Mouse (Mus musculus): ENCODE results near the gene Myadm.

DNA sequence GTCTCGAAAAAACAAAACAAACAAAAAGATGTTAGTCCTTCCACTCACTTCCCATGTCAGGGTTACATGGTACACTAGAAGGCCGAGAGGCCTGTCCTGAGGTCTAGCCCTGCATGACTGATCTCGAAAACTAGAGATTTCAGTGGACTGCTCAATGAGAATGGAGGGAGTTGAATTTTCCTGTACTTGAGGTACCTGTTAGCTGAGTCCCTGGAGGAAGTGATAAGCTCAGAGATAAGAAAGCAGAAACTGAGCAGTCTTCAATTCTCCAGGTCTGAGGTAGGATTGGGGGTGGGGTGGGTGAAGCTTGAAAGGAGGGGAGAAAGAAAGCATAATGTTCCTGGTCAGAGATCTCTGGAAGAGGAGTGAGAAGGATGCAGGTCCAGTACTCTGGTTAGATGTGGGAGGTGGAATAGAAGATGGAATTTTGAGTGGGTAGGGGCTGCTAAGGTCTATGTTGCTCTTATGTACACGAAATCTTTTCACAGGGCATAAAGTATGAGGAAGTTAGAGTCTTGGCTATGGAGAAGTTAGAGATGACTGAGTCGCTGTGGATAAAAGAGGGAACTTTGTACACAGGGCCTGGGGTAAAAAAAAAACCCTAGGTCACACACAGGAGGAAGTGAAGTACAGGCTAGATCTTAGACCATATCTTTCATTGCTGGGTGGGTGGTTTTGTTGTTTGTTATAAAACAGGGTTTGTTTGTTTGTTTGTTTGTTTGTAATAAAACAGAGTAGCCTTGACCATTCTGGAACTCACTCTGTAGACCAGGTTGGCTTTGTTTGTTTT is 6.6 kb downstream of the Myadm start:
- TF ChIP-seq ZC3H11A (IDR thresholded peaks at IDR 0.05; ENCODE audit: borderline replicate concordance, low read depth, low read length) (no peak), HCFC1 (IDR thresholded peaks at IDR 0.05; ENCODE audit: borderline replicate concordance, insufficient read depth, low read length) (no peak)

Data from ES-E14 (cell line).